Mouse (Mus musculus): ENCODE measurements around the gene Tgfb3. TPM values are rescaled to one million over a fixed set of nuclear protein-coding genes. Genes with fewer than 3 reads are reported as not detected.

Gene Tgfb3
- total and polyA plus RNA-seq, 3 experiments = 8.7 to 16.3 (median 9.7) TPM

GRCm38 (mm10) chr12:86079202-86079667 lies 394 bp upstream of the Tgfb3 start:
- DNase-seq = peak; percentile 96

- DNase-seq = no peak
Observed at GRCm38 (mm10) chr12:86078176-86078552, 677 bp downstream of the Tgfb3 start.

GRCm38 (mm10) chr12:86077736-86078135 lies 1.1 kb downstream of the Tgfb3 start:
- no peak for DNase-seq

GRCm38 (mm10) chr12:86077322-86077721 lies 1.5 kb downstream of the Tgfb3 start:
- no peak for DNase-seq

DNA sequence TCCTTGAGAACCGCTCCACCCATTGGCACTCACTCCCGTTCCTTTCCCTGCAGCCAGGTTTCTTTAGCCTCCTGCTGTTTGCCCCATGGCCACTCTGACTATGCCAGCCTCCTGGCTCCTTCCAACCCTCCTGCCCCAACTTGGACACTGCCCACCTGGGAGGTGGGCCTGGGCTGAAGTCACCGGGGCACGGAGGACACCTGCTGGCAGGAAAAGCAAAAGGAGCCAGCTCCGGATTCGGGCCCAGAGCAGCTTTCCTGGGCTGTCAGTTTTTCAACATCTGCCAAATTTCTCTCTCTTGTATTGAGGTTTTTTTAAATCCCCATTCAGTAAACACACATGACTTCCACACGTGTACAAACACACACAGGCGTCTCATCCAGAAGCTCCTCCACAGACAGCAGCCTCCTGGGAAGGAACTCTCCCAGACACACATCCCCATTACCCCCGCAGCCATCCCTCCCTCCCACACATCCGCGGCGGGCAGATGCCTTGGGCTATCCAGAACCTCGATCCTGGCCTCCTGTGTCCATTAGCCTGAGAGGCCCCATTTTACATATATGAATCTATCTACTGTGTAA lies 2.4 kb downstream of the Tgfb3 start:
- no peak for DNase-seq

GRCm38 (mm10) chr12:86075358-86075757 lies 3.5 kb downstream of the Tgfb3 start:
- DNase-seq = no peak

DNA sequence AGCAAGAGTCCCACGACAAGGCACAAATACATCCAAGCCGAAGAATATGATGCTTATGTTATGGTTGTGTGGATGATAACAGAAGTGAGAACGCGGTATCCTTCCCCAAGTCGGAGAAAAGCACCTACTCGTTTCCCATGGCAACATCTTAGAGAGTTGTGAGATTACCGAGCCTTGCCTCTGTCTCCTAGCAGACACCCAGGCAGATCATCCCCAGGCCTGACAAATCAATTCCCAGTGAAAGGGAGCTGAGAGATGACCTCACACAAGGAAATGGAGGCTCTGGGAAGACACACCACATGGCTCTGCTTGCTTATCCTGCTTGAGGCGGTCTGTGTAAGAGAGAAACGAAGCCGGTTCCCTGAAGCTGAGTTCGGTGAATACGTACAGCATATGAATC lies 4.2 kb downstream of the Tgfb3 start:
- DNase-seq = no peak

DNA sequence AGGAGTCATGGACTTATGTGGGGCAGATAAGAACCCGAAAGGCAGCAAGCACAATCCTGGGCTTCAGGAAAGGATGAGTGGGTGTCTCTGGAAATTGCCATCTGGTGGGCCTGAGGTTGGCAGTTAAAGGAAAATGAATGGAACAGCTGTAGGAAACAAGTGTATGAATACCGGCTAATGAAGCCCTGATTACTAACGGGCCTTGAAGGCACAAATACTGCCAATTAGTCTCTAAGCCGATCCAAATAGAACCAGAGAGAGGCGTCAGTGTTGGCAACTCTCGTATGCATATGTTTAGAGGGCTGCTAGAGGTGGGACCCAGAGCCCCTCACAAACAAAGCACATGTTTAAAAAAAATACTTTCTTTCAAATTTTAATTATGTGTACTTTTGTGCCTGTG lies 7.4 kb downstream of the Tgfb3 start:
- no peak for DNase-seq

DNA sequence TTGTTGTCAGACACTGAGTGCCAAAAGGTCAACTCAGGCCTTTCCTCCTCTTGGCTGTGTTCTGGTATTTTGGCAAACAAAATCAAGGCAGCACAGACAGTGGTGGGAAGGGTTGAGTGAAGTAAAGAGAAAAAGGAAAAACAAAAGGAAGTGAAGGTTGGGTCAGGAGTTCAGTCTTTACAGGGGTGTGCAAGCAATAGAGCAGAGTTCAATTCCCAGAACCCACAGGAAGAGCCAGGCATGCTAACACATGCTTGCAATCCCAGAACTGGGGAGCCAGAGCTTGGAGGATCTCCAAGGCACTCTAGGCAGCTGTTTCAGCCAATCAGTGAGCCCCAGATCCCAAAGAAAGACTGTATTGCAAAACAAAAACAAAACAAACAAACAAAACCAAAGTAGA lies 14.0 kb downstream of the Tgfb3 start:
- DNase-seq = no peak

DNA sequence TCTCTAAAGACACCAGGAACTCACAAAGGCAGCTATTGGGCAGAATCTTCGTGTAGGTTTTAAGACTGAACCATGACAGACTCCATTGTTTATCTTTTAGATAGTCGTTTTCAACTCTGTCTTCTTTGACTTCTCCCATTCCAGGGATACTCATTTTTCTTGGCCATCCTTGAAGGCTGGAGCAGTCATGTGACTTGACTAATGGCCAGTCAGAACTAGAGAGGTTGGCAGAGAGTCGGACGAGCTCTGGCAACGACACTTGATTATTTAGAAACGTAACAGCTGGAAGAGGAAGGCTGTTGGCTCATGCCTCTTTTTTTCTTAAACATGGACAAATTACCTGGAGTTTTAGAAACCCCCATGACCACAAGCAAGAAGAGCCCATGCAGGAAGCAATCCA lies 19.5 kb downstream of the Tgfb3 start:
- DNase-seq = peak; percentile 30

- no peak for DNase-seq
Observed at GRCm38 (mm10) chr12:86057516-86057915, 21.3 kb downstream of the Tgfb3 start.

DNA sequence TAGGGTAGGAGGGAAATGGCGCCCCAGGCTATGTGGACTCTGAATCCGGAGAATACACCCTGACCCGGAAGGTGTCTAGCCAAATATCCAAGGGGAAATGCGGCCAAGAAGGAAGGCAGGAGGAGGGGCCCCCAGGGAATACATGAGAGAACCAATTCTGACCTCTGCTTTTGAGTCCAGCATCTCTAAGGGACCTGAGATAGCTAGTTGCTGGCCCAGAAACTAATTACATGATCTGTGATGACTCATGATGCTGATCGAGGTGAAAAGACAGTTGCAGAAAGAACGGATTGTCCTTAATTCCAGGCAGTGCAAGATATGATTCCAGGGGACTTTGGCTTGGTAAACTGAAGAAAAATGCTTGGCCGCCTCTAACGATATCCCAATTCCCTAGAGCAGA lies 21.9 kb downstream of the Tgfb3 start:
- DNase-seq = no peak

DNA sequence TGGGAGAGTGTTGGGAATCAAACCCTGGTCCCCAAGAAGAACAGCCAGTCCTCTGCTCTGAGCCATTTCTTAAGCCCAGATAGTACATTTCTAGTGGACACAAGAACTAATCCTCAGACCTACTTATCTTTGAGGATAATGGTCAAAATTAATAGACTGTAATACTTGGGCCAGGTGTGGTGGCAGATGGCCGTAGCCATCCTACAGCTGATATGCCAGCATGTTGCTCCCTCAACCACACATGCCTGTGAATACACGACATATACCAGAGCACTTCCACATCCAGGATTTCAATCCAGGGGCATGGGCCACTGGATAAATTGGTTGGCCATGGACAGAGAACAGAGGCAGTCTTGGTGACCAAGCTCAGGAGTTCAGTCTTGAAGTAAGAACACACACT lies 23.5 kb downstream of the Tgfb3 start:
- DNase-seq = no peak

- no peak for DNase-seq
Observed at GRCm38 (mm10) chr12:86051477-86051876, 27.4 kb downstream of the Tgfb3 start.

DNA sequence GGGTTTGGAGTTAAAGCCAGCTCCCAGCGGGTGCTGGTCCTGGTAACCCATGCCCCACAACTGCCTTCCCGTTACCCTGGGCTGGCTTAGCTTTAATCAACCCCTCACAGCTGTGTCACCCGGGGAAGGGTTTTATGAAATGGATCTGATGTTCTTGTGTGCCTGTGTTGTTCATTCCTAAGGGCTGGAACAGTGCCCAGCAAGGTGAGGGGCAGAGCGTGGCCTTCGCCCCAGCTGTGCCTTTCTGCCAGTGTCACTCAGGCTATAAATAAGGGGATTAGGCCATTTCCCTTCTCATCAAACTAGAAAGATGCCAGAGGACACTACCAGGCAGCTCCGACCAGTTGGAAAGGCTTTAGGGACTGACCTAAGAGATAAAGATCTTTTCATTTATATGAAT lies 29.0 kb downstream of the Tgfb3 start:
- DNase-seq = no peak

- no peak for DNase-seq
Observed at GRCm38 (mm10) chr12:86047376-86047775, 31.5 kb downstream of the Tgfb3 start.

DNA sequence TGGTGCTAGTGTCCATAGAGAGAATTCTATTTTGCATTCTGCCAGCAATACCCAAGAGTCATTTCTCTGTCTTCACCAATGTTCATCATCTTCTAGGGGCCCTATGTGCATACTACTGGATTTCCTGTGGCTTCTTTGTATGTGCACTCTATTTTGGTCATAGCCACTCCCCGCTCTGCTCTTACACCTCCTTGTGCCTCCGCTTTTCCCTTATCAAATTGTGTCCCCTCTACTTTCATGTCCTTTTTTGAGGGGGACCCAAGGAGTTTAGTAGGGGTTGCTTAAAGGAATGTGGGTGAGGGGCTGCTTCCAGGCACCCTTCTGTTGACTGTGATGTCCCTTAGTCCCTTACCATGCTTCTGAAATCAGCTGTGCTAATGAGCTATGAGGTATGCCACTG lies 32.1 kb downstream of the Tgfb3 start:
- no peak for DNase-seq

- no peak for DNase-seq
Observed at GRCm38 (mm10) chr12:86046141-86046540, 32.7 kb downstream of the Tgfb3 start.

GRCm38 (mm10) chr12:86039751-86040150 lies 39.1 kb downstream of the Tgfb3 start:
- no peak for DNase-seq

DNA sequence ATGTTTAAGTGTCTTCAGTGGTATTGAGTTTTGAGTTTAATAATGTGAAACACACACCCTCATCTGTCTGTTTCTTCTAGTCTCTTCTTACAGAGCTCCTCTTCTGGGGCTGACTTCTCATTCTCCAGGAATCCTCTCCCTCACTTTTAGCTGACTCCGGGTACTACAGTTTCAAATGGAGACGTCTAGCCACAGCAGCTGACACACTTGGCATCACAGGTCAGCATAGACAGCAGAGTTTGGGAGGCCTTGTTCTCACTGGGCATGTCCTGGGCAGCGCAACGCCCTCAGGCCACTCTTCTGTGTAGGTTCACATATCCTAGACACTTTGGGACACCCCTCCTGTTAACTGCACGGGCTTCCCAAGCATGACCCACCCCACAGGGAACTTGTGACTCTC lies 39.8 kb downstream of the Tgfb3 start:
- DNase-seq = no peak

GRCm38 (mm10) chr12:86037235-86037921 lies 41.5 kb downstream of the Tgfb3 start:
- DNase-seq = no peak

DNA sequence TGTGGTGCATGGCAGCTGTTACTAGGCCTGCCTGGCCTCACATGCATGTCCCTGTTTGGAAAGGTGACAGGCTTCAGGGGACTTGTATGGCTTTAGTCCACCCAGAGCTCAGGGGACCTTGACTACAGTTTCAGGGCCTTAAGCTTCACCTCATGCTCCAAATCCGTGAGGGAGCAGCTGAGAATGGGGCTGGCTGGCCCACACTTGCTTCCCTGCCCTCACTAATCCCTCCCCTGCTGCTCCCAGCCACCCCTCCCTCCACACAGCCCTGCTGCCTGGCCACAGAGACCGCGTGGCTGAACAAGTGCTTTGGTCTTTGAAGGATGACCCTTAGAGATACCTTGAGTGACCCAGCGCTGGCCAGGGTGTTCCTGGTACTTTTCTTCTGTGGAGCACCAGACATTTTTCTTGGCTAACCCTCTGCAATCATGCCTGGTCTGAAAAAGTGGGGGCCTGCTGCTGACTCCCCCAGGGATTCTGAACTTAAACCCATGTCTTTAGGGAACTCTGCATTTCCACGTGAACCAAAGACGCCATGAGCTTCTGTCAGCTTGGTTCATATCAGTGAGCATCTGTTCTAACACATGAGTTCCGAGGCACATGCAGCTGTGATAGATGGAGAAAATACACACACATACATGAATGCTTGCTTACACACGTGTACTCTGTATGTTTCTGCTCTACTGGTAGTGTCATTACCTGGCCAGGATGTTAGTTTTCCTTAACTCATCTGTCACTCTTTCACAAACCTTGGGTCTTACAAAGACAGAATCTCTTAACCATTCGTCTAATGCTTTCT lies 42.3 kb downstream of the Tgfb3 start:
- no peak for DNase-seq

- DNase-seq = no peak
Observed at GRCm38 (mm10) chr12:86035586-86035985, 43.3 kb downstream of the Tgfb3 start.
